Mouse (Mus musculus) heart, embryonic 11.5 days (tissue): ENCODE results near the gene Mtmr10. TPM values are rescaled to one million over a fixed set of nuclear protein-coding genes. Genes with fewer than 3 reads are reported as not detected.

ENCODE experiments used
- ATAC-seq: fragments of 200-750 bp; cut with Nextera tagmentation; replicated peaks from 2 replicates; pipeline ENCODE4 v1.8.0; 2017; ENCODE audit warnings: moderate library complexity; ENCODE audit not compliant: insufficient number of reproducible peaks, low FRiP score, low TSS enrichment
- H3K27ac ChIP-seq: fragments of 300-500 bp; sonication (generic); 2 replicates; pipeline ENCODE4 v1.5.1; 2014; ENCODE audit warnings: mild to moderate bottlenecking, low read depth, low read length
- H3K27me3 ChIP-seq: fragments of 300-500 bp; sonication (generic); 2 replicates; pipeline ENCODE4 v1.6.1; 2014; ENCODE audit warnings: mild to moderate bottlenecking, low read length, mixed read lengths; ENCODE audit not compliant: control insufficient read depth, insufficient read depth
- H3K36me3 ChIP-seq: fragments of 300-500 bp; sonication (generic); 2 replicates; pipeline ENCODE4 v1.6.1; 2014; ENCODE audit warnings: mild to moderate bottlenecking, low read length, moderate library complexity, mixed read lengths; ENCODE audit not compliant: control insufficient read depth, insufficient read depth
- H3K4me1 ChIP-seq: fragments of 300-500 bp; sonication (generic); 2 replicates; pipeline ENCODE4 v1.6.1; 2014; ENCODE audit warnings: low read length; ENCODE audit not compliant: control insufficient read depth, insufficient read depth
- H3K4me2 ChIP-seq: fragments of 300-500 bp; sonication (generic); 2 replicates; pipeline ENCODE4 v1.6.1; 2014; ENCODE audit warnings: mild to moderate bottlenecking, moderate library complexity
- H3K4me3 ChIP-seq: fragments of 300-500 bp; sonication (generic); 2 replicates; pipeline ENCODE4 v1.5.1; 2014; ENCODE audit warnings: low read depth, low read length
- H3K9ac ChIP-seq: fragments of 300-500 bp; sonication (generic); 2 replicates; pipeline ENCODE4 v1.6.1; 2014; ENCODE audit warnings: mild to moderate bottlenecking, low read depth, low read length, moderate library complexity
- H3K9me3 ChIP-seq: fragments of 300-500 bp; sonication (generic); replicated peaks from 2 replicates; pipeline ENCODE4 v1.6.1; 2016; ENCODE audit warnings: low read length; ENCODE audit not compliant: control insufficient read depth
- WGBS: fragments of 180-500 bp; shearing (Covaris S2); extraction: QIAGEN DNeasy Blood & Tissue Kit; methylation state at CpG from one replicate; pipeline ENCODE4 v1.1.7; 2014; ENCODE audit not compliant: insufficient replicate concordance; 5-methylcytosine and 5-hydroxymethylcytosine counted together
- microRNA-seq: library from miRNA; unstranded; fragments of <30 nt; microRNA quantifications from one replicate; pipeline ENCODE4, GENCODE M21; 2016; ENCODE audit warnings: borderline number of aligned reads
- polyA plus RNA-seq: library from polyadenylated mRNA; unstranded; fragments of >200 nt; fragmentation: Nextera tagmentation; extraction: Ambion mirVana; gene quantifications from 2 replicates; pipeline ENCODE4 v1.2.1, GENCODE M21; 2014

The Mtmr10 gene
- polyA plus RNA-seq, 1 experiment from 2014 or later, result 7.2 TPM

- Histone ChIP-seq H3K9me3 (no peaks in the 10 kb centered on the region), H3K4me1 (0 out of 2 replicates have a peak, but pooled peaks cover 3% of the 10 kb centered on the region), H3K27ac (no peak overlapping the region), H3K4me2 (no peak overlapping the region; the same call in 1 of the 2 replicates), H3K36me3 (peaks cover 12% of the 10 kb centered on the region), H3K27me3 (no peaks in the 10 kb centered on the region), H3K4me3 (no peak overlapping the region), H3K9ac (no peak overlapping the region)
- WGBS, result 89% methylated on average over 23 of the region's 23 CpGs
- no peak for ATAC-seq
These were observed 84.8 kb downstream of the Mtmr10 start for GRCm38 (mm10) chr7:64371940-64372878.

GRCm38 (mm10) chr7:64373147-64373829, 85.8 kb downstream of the Mtmr10 start:
- H3K27ac ChIP-seq, result peak overlapping the region; percentile 95
- no peaks in the 10 kb centered on the region for H3K9me3 ChIP-seq
- peak overlapping the region; percentile 66 for H3K4me2 ChIP-seq
- peak overlapping the region; percentile 86 for H3K9ac ChIP-seq
- peaks cover 19% of the 10 kb centered on the region for H3K36me3 ChIP-seq
- 0 out of 2 replicates have a peak, but pooled peaks cover 3% of the 10 kb centered on the region for H3K4me1 ChIP-seq
- H3K4me3 ChIP-seq, result peak overlapping the region; percentile 67
- ATAC-seq, result no peak
- H3K27me3 ChIP-seq, result no peaks in the 10 kb centered on the region
- 15% methylated on average over 18 of the region's 18 CpGs for WGBS

- Histone ChIP-seq H3K4me2 (peak within 1 kb of the TSS; percentile 66), H3K4me3 (peak within 1 kb of the TSS; percentile 67), H3K9me3 (no peaks in the 10 kb centered on the region), H3K27ac (peak within 1 kb of the TSS; percentile 95), H3K27me3 (no peaks in the 10 kb centered on the region), H3K36me3 (peaks cover 21% of the 10 kb centered on the region), H3K4me1 (0 out of 2 replicates have a peak, but pooled peaks cover 3% of the 10 kb centered on the region), H3K9ac (peak within 1 kb of the TSS; percentile 86)
- ATAC-seq, result peak; percentile 89
- WGBS, result 4% methylated on average over 27 of the region's 27 CpGs
These were observed 86.5 kb downstream of the Mtmr10 start, which contains the start of gene Fan1 for GRCm38 (mm10) chr7:64373830-64374562. Gene Fan1 (minus strand): TSS chr7:64374095.

Small RNA genes within 50 kb of the gene (microRNA-seq; reads per million reads assigned to microRNA genes)
- not detected for gene Mir6416

Other genes with a start within 250 kb of the Mtmr10 start
- 0.31 TPM in 1 of 2 replicates, not detected in the other for gene Trpm1, start 133.8 kb upstream of the Mtmr10 start, polyA plus RNA-seq
- gene Fan1, start 86.4 kb downstream of the Mtmr10 start, polyA plus RNA-seq, result 4.1 and 6.0 TPM in 2 replicates
- gene Mphosph10, start 104.6 kb downstream of the Mtmr10 start, polyA plus RNA-seq, result 31.2 and 33.0 TPM in 2 replicates
- gene Mcee, start 105.0 kb downstream of the Mtmr10 start, polyA plus RNA-seq, result 89.5 and 91.5 TPM in 2 replicates
- 0.99 and 1.3 TPM in 2 replicates for gene Apba2, start 214.1 kb downstream of the Mtmr10 start, polyA plus RNA-seq